Mouse (Mus musculus) kidney, adult 10 weeks (tissue): ENCODE measurements around the gene Chad. TPM values are rescaled to one million over a fixed set of nuclear protein-coding genes. Genes with fewer than 3 reads are reported as not detected.

ENCODE experiments used
- polyA plus RNA-seq: library from polyadenylated mRNA; stranded (reverse); fragments of 350-450 nt; fragmentation: Illumina TruSeq; extraction: RNeasy Lipid Tissue Mini Kit (QIAGEN cat#74804); gene quantifications from one replicate; pipeline ENCODE4 v1.2.3, GENCODE M21; 2014; ENCODE audit warnings: low read depth, low replicate concordance

Gene Chad
- not detected for polyA plus RNA-seq

DNA sequence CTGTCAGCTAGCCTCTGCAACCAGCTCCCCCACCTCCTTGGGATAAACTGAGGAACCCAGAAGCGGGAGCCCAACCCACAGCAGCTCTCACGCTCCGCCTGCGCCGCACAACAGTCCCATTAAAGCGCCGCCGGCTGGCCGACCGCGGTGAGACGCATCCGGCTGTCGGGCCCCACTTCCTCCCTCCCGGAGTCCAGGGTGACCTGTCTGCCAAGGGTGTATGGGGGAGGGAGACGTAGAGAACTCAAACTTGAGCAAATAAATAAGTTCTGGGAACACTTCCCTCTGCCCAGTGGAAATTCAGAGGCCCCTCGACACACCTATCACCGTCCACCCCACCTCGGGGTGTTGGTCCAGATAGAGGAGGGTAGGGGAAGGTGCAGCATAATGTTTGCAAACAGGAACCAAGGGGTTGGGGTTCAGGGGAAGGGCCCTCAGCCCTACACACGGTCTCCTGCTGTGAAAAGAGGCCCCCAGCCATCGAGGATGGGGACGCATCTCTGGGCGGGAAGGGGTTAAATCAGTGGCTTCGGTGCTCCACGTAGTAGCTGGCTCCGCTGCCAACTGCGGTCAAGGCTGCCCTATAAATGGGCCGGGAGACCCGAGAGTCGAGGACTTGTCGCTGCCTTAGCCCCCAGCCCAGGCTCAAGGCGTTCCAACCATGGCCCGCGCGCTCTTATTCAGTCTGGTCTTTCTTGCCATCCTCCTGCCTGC is at the start of gene Chad:
Chad (plus strand) TSS at position 611 of the 714 bp plus-strand sequence.

DNA sequence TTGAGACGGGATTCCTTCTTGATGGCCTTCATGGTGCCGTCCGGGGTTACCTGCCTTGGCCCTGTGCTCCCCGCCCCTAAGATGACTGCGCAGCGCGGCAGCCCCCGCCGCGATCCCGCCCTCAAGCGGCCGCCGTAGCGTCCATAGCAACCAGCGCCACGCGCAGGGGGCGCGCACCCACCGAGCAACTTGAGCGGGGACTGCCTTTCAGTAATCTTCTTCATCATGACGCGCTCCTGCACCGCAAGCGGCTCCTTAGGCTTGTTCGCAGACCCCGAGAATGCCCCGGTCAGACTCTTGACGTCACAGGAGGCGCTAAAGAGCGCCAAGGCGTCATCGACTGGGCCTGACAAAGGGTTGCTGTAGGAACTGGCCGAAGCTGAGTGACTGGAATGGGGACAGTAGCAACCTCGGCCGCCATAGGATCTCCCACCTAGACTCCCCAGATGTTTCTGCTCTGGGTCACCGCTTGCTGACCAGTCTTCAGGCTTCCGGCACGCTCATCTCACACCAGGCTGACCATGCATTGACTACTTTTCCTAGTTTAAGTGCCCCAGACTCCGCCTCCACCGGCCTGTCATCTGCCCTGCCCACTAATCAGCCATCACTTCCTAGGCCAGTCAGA is 43.5 kb upstream of the Chad start, which contains the start of gene Mycbpap:
Mycbpap (minus strand) TSS at position 524 of the 625 bp plus-strand sequence.

DNA sequence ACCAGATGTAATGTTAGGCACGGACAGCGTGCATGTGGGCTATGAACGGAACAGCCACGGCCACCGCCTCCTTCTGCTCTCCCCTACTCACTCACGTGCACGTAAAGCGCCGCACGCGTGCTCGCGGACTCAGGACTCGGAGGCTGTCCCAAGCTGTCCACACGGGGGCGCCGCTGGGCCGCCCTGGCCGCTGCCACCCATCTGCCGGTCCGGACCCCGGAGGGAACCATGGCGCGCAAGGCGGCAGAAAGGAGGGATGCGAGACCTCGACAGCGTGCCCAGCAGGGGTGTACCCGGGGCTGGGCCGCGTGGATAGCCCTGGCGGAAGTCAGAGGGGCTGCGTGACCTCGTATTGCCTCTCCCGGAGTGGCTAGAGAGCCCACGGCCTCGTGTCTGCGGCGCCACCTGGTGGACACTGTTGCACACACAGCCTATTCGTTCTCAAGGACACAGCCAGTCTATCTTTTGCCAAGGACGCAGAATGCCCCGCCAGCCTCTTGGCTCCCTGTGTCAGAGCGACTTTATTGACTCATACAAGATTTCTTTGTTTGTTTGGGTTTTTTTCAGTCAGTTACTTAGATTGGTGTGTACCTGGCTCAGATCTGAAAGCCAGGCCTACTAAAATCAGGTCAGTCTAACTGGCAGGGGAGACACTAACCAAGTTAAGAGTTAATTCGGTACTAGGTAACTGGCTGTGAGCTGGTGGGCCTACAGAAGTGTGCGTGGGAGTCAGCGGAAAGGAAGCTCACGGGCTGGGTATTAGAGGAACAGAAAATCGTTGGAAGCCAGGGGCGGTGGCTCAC is 15.8 kb upstream of the Chad start, which contains the start of gene Rsad1:
Rsad1 (minus strand) TSS at position 368 of the 803 bp plus-strand sequence.

DNA sequence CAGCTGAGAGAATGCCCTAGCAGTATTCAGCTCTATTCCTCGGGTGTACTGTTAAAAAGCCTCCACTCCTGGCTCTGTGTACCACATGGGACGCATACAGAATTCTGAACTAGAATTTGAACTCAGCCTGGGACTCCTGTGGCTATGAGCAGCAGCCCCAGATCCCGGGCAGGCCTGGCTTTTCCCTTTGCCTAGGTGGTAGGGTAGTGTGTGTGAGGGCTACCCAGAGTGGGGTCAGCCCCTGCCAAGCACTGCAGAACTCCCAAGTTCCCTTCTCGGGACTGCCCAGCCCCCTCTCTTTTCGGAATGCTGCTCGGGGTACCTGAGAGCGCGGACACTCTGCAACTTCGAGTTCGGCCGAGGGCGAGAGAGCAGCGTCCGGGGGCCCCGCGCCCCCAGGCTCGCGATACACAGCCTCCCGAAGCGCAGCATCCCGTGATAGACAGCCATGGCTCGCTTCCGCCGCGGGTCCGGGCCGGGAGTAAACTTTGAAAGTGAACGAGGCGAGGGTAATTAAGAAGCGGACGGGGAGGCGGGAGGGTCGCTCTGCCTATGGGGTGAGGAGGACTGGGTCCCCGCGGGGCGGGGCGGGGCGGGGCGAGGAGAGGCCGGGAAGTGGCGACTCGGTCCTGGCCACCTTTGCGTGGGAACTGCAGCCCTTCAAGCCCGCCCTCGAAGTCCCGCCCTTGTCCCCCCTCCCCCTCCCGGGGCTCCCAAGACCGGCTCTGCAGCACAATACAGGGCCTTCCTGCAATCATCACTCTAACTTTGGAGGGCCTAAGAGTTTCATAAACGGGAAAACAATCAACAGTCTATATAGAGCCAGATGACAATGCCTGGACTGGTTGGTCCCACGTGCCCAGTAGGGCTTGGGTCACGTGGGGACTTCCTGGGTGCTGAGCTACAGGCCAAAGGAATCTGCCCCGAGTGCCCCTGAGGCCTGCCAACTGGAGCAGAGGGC is 36.8 kb downstream of the Chad start, which contains the start of gene Acsf2:
Acsf2 (minus strand) TSS at position 551 of the 961 bp plus-strand sequence.

Other genes with a start within 250 kb of the Chad start
- gene Luc7l3, start 243.1 kb upstream of the Chad start, polyA plus RNA-seq = 152 TPM
- gene Ankrd40, start 237.0 kb upstream of the Chad start, polyA plus RNA-seq = 88.3 TPM
- gene Abcc3, start 172.1 kb upstream of the Chad start, polyA plus RNA-seq = 12.2 TPM
- gene Cacna1g, start 90.8 kb upstream of the Chad start, polyA plus RNA-seq = not detected
- gene Spata20, start 78.9 kb upstream of the Chad start, polyA plus RNA-seq = not detected
- gene Epn3, start 65.1 kb upstream of the Chad start, polyA plus RNA-seq = 1.8 TPM
- 0.40 TPM for gene Mycbpap, start 43.3 kb upstream of the Chad start, polyA plus RNA-seq
- gene Rsad1, start 15.8 kb upstream of the Chad start, polyA plus RNA-seq = 5.1 TPM
- 12.4 TPM for gene Acsf2, start 36.8 kb downstream of the Chad start, polyA plus RNA-seq
- 35.2 TPM for gene Lrrc59, start 64.7 kb downstream of the Chad start, polyA plus RNA-seq
- gene Mrpl27, start 88.7 kb downstream of the Chad start, polyA plus RNA-seq = 26.8 TPM
- gene Eme1, start 88.9 kb downstream of the Chad start, polyA plus RNA-seq = not detected
- gene Xylt2, start 112.5 kb downstream of the Chad start, polyA plus RNA-seq = 0.93 TPM
- gene Gm11541, start 139.5 kb downstream of the Chad start, polyA plus RNA-seq = not detected
- gene Cdc34b, start 176.7 kb downstream of the Chad start, polyA plus RNA-seq = not detected
- gene Tmem92, start 217.7 kb downstream of the Chad start, polyA plus RNA-seq = not detected